Mouse (Mus musculus): ENCODE data around the gene Efr3b. TPM values are rescaled to one million over a fixed set of nuclear protein-coding genes. Genes with fewer than 3 reads are reported as not detected.
"Not testable (repeated sequence)": the region's sequence is repeated elsewhere in the genome, so short reads cannot be mapped to it uniquely, and the experiment has no call there.

Gene Efr3b
- total RNA-seq, 1 experiment from 2014 or later = 1.3 TPM

- no peak for ATAC-seq (replicated peaks; ENCODE audit: low read depth, poor library complexity, severe bottlenecking)
Measured at GRCm38 (mm10) chr12:3984446-3984845, 54.3 kb downstream of the Efr3b start.

DNA sequence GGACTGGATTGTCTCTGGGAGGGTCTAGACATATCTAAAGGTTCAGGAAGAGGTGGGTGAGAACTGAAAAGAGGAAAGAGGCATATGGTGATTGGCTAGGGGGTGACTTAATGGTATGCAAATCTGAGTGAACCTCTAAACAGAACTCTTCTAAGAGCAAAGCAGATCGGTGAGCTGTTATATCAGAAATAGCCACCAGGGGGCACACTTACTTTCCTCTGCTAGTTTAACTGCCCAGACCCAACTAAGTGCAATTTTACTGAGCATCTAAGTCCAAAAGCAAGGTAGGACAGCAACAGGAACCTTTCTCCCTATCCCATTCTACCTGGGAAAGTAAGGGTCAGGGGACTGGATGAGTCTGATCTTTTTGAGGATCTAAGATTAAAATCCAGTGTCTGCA, 55.0 kb downstream of the Efr3b start:
- ATAC-seq (replicated peaks; ENCODE audit: low read depth, poor library complexity, severe bottlenecking) = peak; percentile 24

DNA sequence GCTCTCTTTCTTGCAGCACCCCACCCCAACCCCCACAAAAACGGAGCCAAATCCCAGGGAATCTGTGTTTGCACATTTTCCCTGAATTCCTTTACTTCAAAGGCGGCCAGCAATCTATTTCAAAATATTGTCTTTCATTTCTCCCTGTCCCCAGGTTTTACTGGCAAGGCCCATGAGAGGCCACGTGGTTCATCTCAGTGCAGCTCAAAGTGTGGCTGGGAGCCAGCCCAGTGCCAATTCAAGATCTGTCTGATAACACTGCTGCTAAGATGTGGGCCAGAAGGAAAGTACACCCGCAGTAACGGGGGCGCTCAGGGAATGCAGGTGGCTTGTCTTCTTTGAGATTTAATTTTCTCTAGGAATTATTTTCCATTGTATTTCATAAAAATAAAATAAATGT, 56.5 kb downstream of the Efr3b start:
- no peak for ATAC-seq (replicated peaks; ENCODE audit: low read depth, poor library complexity, severe bottlenecking)

DNA sequence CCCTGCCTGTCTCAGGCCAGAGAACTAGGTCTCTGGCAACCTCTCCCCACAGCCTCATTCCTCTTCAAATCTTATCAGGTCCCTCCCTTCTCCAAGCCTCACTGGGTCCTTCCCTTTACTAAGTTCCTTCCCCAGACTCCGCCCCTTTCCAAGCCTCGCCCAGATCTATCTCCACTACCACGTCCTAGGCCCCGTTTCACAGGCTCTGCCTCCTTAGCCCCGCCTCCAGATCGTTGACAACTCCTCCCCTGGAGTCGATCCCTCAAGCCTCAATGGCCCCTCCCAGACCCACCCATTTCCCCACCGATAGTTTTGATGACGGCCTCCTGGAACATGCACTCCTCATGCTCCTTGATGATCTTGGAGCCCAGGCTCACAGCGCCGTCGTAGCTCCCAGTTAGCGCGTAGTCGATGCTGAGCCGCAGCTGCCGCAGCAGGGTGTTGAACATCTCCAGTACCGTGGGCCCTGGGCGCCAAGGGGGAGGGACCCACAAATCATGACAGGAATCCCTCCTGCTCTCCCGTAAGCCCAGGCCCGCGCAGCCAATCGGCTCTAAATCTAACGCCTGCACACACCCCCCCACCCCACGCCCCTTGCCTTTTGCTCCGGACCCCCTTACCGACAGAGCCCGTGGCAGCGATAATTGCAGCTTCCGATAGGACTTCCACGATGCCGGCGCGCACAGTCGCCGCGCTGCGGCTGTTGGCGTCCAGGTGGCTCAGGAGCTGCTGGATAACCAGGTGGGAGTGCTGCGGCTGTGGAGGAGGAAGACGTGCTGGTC, 57.2 kb downstream of the Efr3b start:
- ATAC-seq (replicated peaks; ENCODE audit: low read depth, poor library complexity, severe bottlenecking) = peak; percentile 96

- ATAC-seq (replicated peaks; ENCODE audit: low read depth, poor library complexity, severe bottlenecking) = no peak
Measured at GRCm38 (mm10) chr12:3980991-3981349, 57.7 kb downstream of the Efr3b start.

GRCm38 (mm10) chr12:3973169-3973568, 65.5 kb downstream of the Efr3b start:
- not testable (repeated sequence) for ATAC-seq (replicated peaks; ENCODE audit: low read depth, poor library complexity, severe bottlenecking)

- 0 out of 2 replicates have a peak, but pooled peaks have one; percentile 25 for ATAC-seq (replicated peaks; ENCODE audit: low read depth, poor library complexity, severe bottlenecking)
Measured at GRCm38 (mm10) chr12:3968380-3968779, 70.3 kb downstream of the Efr3b start.

DNA sequence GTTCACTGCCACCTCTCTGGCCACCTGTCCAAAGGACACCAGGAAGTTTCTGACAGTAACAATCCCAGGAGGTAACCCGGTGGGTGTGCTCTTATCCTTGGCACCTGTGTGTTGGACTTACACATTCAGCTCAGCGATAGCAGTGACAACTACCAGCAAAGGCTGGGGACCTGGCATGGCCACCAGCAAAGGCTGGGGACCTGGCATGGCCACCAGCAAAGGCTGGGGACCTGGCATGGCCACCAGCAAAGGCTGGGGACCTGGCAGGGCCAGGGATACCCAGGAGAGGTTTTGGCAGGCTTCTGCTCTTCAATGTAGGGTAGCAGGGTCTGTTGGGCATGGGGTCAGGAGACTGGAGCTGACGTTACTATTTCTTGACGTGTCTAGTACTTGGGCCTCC, 71.5 kb downstream of the Efr3b start:
- no peak for ATAC-seq (replicated peaks; ENCODE audit: low read depth, poor library complexity, severe bottlenecking)

GRCm38 (mm10) chr12:3960553-3960952, 78.2 kb downstream of the Efr3b start:
- ATAC-seq (replicated peaks; ENCODE audit: low read depth, poor library complexity, severe bottlenecking) = no peak

DNA sequence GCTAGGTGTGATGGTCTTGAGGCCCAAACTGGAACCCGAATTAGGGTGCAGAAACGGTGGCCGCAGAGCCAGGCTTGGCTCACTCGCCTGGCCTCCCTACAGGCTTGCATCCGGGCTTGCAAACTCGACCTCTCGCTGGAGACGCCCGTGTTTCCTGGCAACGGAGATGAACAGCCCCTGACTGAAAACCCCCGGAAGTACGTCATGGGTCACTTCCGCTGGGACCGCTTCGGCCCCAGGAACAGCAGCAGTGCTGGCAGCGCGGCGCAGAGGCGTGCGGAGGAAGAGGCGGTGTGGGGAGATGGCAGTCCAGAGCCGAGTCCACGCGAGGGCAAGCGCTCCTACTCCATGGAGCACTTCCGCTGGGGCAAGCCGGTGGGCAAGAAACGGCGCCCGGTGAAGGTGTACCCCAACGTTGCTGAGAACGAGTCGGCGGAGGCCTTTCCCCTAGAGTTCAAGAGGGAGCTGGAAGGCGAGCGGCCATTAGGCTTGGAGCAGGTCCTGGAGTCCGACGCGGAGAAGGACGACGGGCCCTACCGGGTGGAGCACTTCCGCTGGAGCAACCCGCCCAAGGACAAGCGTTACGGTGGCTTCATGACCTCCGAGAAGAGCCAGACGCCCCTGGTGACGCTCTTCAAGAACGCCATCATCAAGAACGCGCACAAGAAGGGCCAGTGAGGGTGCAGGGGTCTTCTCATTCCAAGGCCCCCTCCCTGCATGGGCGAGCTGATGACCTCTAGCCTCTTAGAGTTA, 78.7 kb downstream of the Efr3b start:
- peak; percentile 94 for ATAC-seq (replicated peaks; ENCODE audit: low read depth, poor library complexity, severe bottlenecking)

DNA sequence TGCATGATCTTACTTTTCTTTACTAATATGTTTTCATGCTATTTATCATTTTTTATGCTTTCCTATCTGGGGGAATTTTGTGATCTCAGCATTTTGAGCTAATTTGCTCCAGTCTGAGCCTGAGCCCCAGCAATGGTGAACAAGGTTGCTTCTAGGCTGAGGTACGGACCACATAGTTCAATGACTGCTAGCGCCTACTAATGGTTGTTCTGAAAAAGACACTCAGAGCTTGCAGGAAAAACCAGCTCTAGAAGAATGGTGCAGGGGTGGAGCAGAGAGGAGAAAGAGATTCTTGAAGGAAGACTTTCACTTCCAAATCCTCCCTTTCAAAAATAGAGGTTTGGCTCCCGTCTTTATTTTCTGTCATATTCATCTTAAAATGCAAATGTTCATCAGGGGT, 82.4 kb downstream of the Efr3b start:
- ATAC-seq (replicated peaks; ENCODE audit: low read depth, poor library complexity, severe bottlenecking) = no peak

DNA sequence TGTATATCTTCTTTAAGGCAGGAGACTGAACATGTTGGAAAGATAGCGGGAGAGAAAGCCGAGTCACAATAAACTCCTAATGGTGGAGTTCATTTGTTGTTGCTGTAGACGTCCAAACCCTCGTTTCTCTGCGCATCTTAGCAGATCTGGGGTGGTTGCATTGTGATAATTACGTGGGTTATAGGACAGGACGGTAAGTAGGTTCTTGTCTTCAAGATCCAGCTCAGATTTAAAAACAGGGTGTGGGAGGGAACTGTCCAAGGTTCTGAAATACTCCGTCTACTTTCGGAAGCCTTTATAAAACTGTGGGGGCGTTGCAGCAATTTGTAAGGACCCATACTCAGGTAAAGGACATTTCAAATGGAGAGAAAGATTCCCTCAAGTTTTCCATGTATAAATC, 83.3 kb downstream of the Efr3b start:
- ATAC-seq (replicated peaks; ENCODE audit: low read depth, poor library complexity, severe bottlenecking) = peak; percentile 30; the same call in 1 of the 2 replicates

- ATAC-seq (replicated peaks; ENCODE audit: low read depth, poor library complexity, severe bottlenecking) = no peak
Measured at GRCm38 (mm10) chr12:3954651-3955050, 84.1 kb downstream of the Efr3b start, which contains the start of gene Pomc. TSS of gene Pomc (plus strand) at chr12:3954951.

DNA sequence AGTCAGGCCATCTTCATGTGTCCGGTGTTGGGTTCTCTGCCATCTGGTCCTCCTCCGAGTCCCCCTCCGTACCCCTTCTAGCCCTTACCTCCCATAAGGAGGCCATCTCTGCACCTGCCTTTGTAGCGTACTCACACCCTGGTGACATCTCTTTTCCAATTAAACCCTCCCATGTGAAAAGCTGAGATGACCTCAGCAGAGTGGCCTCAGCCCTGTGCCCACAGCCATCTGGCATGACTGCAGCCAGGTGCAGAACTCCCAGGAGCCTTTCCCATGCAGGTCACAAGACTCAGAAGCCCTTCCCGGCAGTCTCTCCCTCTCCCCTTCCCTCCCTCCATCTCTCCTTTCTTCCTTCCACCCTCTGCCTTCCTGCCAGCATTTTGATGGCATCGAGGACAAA, 91.2 kb downstream of the Efr3b start:
- ATAC-seq (replicated peaks; ENCODE audit: low read depth, poor library complexity, severe bottlenecking) = no peak

DNA sequence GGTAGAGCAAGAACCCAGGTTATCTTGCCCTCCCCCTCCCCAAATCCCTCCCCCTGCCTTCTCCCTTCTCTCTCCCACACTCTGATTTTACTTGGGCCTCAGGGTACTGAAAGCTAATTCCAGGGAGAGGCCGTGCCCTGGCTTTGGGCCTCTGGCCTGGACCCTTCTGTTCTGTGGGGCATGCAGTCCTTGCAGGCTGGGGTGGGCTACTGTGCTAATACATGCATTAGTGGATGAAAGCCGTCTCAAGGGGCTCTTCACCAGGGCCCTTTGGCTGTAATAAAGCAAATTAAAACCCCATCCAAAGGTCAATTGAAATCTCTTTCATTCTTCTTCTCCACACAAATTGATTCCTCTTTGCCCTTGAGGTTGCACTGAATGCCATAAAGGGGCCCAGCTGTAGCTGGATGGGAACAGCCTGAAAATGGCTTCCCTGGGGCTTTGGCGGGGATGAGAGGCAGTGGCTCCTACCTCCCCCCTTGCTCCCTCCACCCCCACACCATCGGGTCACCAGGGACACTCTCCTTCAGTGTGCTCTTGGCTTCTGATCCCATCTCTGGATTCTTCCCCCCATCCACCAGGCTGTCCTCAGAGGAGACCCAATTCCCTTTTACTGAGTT, 94.2 kb downstream of the Efr3b start:
- no peak for ATAC-seq (replicated peaks; ENCODE audit: low read depth, poor library complexity, severe bottlenecking)

GRCm38 (mm10) chr12:3942026-3942425, 96.7 kb downstream of the Efr3b start:
- no peak for ATAC-seq (replicated peaks; ENCODE audit: low read depth, poor library complexity, severe bottlenecking)

DNA sequence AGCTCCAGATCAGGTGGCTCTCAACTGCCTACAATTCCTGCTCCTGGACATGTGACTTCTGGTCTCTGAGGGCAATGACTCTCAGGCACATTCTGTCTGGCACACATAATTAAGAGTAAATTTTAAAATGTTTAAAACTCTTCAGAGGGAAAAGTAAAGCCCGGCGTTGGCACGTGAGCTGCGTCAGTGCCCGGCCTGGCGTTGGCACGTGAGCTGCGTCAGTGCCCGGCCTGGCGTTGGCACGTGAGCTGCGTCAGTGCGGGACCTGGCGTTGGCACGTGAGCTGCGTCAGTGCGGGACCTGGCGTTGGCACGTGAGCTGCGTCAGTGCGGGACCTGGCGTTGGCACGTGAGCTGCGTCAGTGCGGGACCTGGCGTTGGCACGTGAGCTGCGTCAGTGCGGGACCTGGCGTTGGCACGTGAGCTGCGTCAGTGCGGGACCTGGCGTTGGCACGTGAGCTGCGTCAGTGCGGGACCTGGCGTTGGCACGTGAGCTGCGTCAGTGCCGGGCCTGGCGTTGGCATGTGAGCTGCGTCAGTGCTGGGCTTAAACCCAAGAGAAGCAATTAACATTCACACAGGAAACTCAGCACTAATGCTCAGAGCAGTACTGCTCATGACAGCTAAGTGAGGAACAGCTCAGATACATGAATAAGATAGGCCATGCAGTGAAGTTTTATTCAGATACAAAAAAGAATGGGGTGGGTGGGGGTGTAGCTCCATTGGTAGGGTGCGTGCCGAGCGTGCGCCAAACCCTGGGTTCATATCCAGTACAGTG, 108.4 kb downstream of the Efr3b start:
- ATAC-seq (replicated peaks; ENCODE audit: low read depth, poor library complexity, severe bottlenecking) = not testable (repeated sequence)

GRCm38 (mm10) chr12:3928841-3929240, 109.9 kb downstream of the Efr3b start:
- no peak for ATAC-seq (replicated peaks; ENCODE audit: low read depth, poor library complexity, severe bottlenecking)

- ATAC-seq (replicated peaks; ENCODE audit: low read depth, poor library complexity, severe bottlenecking) = peak; percentile 83
Measured at GRCm38 (mm10) chr12:3926127-3926526, 112.6 kb downstream of the Efr3b start.

- ATAC-seq (replicated peaks; ENCODE audit: low read depth, poor library complexity, severe bottlenecking) = no peak
Measured at GRCm38 (mm10) chr12:3919423-3919822, 119.3 kb downstream of the Efr3b start.

Measured in common myeloid progenitor, adult 5-6 weeks (primary cell).